Mouse (Mus musculus): ENCODE data around the gene Rnf220.
A peak's percentile ranks its signal among the peaks of the same experiment; 100 is the strongest.

The Rnf220 gene

DNA sequence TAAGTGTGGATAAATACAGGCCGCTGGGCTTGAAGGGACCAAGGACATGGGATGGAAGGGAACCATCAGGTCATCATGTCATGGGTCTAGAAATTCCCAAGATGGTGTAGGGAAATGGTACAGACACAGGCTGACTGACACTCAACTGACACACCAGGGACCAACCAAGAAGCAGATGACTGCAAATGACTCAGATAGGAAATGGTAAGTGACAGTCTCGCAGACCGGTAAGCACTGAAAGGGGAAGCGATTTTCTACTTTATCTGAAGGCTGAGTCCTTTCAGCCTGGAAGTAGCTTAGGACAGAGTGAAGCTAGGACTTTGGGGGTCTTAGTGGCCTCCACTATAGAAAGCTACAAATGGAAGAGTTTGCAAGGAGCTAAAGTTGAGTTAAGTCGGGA lies 155.6 kb downstream of the Rnf220 start:
- DNase-seq (ENCODE audit: low spot score) = no peak

DNA sequence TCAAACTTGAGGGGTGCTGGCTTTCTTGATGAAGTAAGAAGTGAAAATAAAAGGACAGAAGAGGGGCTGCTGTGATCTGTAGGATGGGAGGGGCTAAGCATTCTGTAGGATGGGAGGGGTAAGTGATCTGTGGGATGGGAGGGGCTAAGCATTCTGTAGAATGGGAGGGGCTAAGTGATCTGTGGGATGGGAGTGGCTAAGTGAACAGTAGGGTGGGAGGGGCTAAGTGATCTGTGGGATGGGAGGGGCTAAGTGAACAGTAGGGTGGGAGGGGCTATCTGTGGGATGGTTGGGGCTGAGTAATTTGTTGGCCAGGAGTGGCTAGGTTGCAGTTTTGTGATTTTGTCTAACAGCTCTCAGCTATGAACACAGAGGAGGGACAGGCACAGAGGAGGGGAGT lies 157.1 kb downstream of the Rnf220 start:
- DNase-seq (ENCODE audit: low spot score) = no peak

DNA sequence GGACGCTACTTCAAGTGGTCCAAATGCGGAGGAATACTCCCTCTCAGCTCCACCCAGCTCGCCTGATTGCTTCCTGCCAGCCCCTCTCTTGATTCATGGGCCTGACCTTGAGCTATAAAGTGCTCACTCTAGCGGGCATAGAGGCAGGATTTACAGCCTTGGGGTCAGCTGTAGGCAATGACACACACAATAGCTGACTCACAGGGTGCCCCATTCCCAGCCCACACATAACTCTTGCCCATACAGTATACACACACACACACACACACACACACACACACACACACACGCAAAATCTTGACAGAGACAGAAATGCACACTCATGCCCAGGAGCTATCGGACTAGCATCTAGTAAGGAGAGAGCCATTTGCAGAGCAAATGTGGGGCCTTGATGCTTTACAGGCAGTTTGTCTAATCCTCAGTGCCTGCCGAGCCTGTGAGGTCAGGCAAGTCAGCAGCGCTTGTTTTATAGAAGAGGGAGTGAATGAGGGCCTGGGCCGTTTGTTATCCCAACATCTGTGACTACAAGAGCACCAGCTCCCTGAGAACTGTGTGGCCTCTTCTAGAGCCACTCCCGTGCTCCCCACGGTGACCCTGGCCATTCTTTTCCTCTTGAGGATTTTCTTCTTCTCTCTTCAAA lies 165.9 kb downstream of the Rnf220 start:
- peak; percentile 78 for DNase-seq (ENCODE audit: low spot score)

DNA sequence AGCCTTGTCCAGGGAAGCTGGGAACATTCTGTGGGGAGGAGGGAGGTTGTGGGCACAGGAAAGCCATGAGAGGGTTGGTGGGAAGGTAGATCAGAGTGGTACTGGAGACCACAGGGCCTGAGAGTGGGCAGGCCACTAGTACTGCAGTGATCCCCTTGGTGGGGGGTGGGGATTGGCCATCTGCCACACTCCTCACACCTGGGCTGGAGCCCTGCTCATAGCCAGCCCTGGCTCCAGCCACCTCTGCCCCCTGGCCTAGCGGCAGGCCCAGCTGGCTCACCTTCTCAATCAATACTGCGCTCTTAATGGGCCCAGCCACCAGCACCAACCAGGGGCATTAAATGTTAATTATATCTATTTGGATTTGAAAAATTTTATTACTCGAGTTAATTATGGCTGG lies 166.7 kb downstream of the Rnf220 start:
- DNase-seq (ENCODE audit: low spot score) = no peak

- DNase-seq (ENCODE audit: low spot score) = no peak
These were observed 169.9 kb downstream of the Rnf220 start for GRCm38 (mm10) chr4:117326915-117327314.

DNA sequence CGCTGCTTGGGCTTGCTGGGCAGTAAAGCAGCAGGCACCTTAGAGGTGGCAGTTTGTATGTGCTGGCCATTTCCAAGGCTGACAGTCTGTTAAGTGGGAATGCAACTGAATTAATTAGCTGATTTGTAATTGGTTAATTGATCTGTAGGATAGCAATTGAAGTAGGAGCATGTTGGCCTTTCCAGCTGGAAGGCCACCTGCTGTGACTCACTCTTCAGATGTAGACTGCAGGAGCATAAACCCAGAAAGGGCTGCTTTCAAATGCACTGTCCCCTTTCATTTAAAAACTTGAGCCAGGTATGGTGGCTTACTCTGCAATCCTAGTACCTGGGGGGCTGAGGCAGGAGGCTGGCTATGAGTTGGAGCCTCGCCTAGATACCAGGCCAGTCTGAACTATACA lies 171.8 kb downstream of the Rnf220 start:
- DNase-seq (ENCODE audit: low spot score) = no peak

GRCm38 (mm10) chr4:117323515-117324344 lies 173.1 kb downstream of the Rnf220 start:
- DNase-seq (ENCODE audit: low spot score) = peak; percentile 90

DNA sequence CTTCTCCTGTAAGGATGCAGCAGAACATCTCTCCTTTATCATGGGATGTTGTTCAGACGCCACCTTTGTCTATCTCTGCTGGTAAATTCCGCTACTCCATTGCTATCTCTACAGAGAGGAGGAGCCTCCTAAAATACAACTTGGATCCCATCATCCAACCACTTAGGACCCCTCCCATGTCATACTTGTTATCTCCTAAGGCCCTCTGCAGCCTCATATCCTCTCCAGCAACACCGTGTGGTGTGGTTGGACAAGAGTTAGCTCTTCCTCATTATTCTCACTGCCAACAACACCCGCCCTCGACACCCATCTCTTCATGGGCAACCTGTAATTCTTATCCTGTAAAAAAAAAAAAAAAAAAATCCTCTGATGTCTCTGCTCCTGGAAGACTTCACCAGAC lies 175.8 kb downstream of the Rnf220 start:
- no peak for DNase-seq (ENCODE audit: low spot score)

GRCm38 (mm10) chr4:117318508-117318907 lies 178.3 kb downstream of the Rnf220 start:
- DNase-seq (ENCODE audit: low spot score) = no peak

DNA sequence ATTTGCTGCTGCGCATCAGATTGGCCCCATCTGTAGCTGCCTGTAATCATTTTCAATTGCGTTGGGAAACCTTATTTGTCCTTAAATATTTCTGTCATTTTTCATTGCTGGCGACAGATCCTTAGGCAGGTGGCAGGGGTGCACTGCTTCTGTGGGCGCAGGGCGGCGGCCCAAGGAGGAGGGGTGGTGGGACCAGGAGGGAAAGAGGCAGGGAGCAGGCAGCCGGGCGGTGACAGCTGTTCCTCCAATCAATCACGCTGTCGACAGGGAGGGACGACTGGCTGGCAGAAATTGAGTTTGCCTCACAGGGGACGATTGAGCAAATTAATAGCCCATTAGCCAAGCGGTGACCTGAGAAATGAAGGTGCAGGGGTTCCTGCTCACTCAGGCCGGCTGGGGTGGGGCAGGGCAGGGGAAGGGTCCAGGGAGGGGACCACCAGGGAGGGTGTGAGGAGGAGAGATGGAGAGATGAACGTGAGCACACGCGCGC lies 179.1 kb downstream of the Rnf220 start:
- peak; percentile 65 for DNase-seq (ENCODE audit: low spot score)

GRCm38 (mm10) chr4:117316800-117317199 lies 180.1 kb downstream of the Rnf220 start:
- no peak for DNase-seq (ENCODE audit: low spot score)

DNA sequence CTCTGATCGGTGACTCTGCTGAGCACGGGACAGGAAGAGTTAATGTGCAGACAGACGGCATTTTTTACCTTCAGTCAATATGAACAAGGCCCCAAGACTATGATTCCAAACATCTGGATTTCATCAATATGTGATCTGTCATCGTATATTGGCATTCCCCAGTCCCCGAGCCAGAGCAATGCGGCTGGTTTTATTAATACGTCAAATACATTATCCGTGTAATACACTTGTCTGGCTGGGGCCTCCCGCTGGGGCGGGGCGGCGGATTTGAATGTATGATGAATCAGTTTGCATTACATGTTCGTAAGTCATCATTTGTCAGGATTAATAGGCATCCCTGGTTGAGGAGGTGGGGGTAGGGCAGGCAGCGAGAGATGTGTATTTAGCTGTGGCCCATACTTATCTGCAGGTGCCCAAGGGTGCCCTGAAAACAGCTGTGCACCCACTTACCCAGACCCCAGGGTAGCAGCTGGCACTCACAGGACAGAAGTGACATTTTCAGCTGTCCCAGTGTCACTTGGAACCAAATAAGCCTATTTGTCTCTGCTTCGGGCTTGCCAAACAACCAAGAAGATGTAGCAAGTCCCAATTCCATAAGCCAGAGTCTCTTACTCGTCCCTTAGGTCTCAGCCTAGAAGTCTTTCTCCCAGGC lies 181.9 kb downstream of the Rnf220 start:
- no peak for DNase-seq (ENCODE audit: low spot score)

GRCm38 (mm10) chr4:117313085-117313424 lies 183.8 kb downstream of the Rnf220 start:
- DNase-seq (ENCODE audit: low spot score) = peak; percentile 68

GRCm38 (mm10) chr4:117312416-117313084 lies 184.3 kb downstream of the Rnf220 start:
- DNase-seq (ENCODE audit: low spot score) = peak; percentile 69

DNA sequence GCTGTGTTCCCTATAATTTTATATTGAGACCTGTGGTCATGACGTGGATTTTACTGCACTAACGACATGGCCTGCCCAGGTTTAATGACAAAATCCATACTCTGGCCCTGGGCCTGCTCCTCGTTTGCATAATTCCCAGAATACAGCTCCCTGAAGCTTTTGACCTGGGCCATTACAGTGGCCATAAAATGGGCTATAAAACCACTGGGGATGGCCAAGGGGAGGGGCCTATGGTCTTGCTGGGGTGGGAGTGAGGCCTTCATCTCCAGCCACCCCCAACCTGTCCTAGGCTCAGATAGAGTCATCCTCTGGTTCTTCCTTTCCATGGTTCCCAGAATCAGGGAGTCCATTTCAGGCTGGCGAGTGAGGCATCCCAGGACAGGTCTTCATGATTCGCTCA lies 185.0 kb downstream of the Rnf220 start:
- no peak for DNase-seq (ENCODE audit: low spot score)

GRCm38 (mm10) chr4:117309427-117309826 lies 187.4 kb downstream of the Rnf220 start:
- no peak for DNase-seq (ENCODE audit: low spot score)

- DNase-seq (ENCODE audit: low spot score) = no peak
These were observed 189.6 kb downstream of the Rnf220 start for GRCm38 (mm10) chr4:117307270-117307669.

DNA sequence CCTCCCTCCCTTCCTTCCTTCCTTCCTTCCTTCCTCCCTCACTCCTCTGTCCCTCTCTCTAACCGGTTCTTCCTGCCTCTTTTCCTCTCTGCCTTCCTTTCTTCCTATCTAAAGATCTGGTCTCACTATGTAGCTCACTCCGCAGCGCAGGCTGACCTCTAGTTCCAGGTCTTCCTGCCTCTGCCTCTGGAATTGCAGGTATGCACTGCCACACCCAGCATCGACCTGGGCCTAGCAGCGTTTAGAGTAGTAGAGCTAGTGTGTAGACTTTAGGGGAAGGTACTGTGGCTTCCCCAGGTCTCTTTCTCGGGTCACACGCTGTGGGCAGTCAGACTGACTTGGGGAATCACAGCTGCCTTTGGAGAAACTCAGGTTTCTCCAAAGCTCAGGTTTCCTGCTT lies 191.4 kb downstream of the Rnf220 start:
- no peak for DNase-seq (ENCODE audit: low spot score)

- DNase-seq (ENCODE audit: low spot score) = peak; percentile 59
These were observed 192.4 kb downstream of the Rnf220 start for GRCm38 (mm10) chr4:117304239-117305025.

DNA sequence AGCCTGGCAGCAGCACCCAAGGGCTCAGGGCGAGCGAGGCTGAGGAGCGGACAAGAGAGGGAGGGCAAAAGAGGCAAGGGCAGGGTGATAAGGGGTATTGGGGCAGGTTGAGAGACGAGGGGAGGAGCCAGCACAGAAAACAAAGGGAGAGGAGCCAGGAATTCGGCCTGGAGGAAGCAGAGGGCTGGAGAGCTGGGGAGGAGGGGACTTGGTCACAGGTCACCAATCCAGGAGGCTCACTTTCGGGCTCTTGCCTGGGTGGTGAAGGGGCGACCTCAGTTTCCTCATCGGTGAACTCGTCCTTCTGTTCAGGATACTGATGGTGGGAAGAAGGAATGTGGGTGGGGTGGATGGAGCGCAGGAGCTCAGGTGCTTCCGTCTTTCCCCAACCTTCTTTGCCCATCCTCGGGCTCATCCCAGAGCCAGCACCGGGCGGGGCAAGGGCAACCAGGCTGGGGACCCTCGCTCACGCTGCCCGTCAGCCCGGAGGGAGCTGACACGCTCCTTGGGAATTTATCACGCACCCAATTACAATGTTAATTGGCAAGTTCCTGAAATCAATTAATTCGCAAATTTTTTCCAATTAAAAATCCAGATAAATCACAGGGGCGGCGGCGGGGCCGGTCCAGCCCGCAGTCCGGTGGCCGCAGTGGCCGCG lies 193.1 kb downstream of the Rnf220 start:
- no peak for DNase-seq (ENCODE audit: low spot score)

Data from embryo, embryonic 10 days (tissue).